Mouse (Mus musculus): ENCODE results near the gene Pih1d1. TPM values are rescaled to one million over a fixed set of nuclear protein-coding genes. Genes with fewer than 3 reads are reported as not detected.

Pih1d1 gene
- total and polyA plus RNA-seq, 3 experiments: 37.4 to 69.3 (median 50.3) TPM

DNA sequence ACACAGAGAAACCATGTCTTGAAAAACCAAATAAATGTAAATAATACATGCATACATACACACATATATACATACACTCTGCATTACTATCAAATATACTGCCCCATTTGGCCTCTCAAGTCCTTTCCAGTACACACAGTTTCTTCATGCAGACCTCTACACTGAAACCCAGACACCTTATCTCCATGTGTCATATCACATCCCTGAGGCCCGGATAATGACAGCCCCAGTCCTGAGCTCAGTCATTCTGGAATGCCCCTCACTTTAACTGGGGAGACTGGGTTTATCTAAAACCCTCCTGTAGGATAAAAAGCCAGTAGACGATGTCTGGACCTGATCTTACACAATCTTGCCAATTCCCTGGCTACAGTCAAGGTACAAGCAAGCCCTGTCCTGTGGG lies 40.6 kb upstream of the Pih1d1 start:
- Histone ChIP-seq H3K27ac (ENCODE audit: insufficient read depth, low read depth) (no peak overlapping the region), H3K9me3 (replicated peaks; ENCODE audit: low read length) (no peaks in the 10 kb centered on the region), H3K4me3 (replicated peaks in 1 of 3; ENCODE audit: low read depth in 2 of 3, low read length in 2 of 3, poor library complexity in 1 of 3) (no peak overlapping the region), H3K9ac (ENCODE audit: insufficient read depth, low read depth) (no peak overlapping the region), H3K79me2 (replicated peaks; ENCODE audit: control insufficient read depth, extremely low read depth, insufficient read depth, poor library complexity, severe bottlenecking) (no peaks in the 10 kb centered on the region), H3K4me2 (ENCODE audit: insufficient read depth, low read depth, poor library complexity, severe bottlenecking) (no peak overlapping the region), H3K4me1 (ENCODE audit: control insufficient read depth in 1 of 2, insufficient read depth in 2 of 2) (peaks cover 0 to 10% of the 10 kb centered on the region in 2 experiments; a peak in 2 of 4 replicates), H3K27me3 (replicated peaks) (no peaks in the 10 kb centered on the region), H3K36me3 (replicated peaks in 1 of 2; ENCODE audit: control insufficient read depth in 1 of 2, insufficient read depth in 1 of 2, low read length in 1 of 2) (peaks cover 0 to 10% of the 10 kb centered on the region in 2 experiments)
- in situ Hi-C loops (cut with MboI; ENCODE audit: low pct_ligation_motif_present, low pct_unique_long_range_greater_than_20kb, low sequenced_read_pairs): no loop called here
- dilution Hi-C loops (cut with MboI; ENCODE audit: extremely low pct_ligation_motif_present, extremely low pct_unique_long_range_greater_than_20kb, low sequenced_read_pairs): no loop called here
- TF ChIP-seq USF2 (conservative IDR thresholded peaks at IDR 0.05; ENCODE audit: low read depth, low read length): no peak
- no peak for TF ChIP-seq CTCF (conservative IDR thresholded peaks at IDR 0.05 in 1 of 2, IDR thresholded peaks at IDR 0.05 in 1 of 2; ENCODE audit: low read depth in 2 of 2, low read length in 2 of 2)
- no peak for TF ChIP-seq SMC3 (IDR thresholded peaks at IDR 0.05; ENCODE audit: low read depth, low read length)
- TF ChIP-seq GABPA (IDR thresholded peaks at IDR 0.05; ENCODE audit: insufficient replicate concordance, low read depth, low read length): no peak
- TF ChIP-seq MEF2A (IDR thresholded peaks at IDR 0.05; ENCODE audit: borderline replicate concordance, low read depth, low read length): no peak
- no peak for TF ChIP-seq KAT2A (IDR thresholded peaks at IDR 0.05; ENCODE audit: insufficient replicate concordance, low read length)
- TF ChIP-seq USF1 (IDR thresholded peaks at IDR 0.05; ENCODE audit: low read depth, low read length): no peak
- TF ChIP-seq ZKSCAN1 (IDR thresholded peaks at IDR 0.05; ENCODE audit: borderline replicate concordance, low read depth, low read length): no peak
- no peak for TF ChIP-seq JUN (IDR thresholded peaks at IDR 0.05; ENCODE audit: insufficient read depth, low read depth, low read length)
- no peak for TF ChIP-seq RCOR1 (conservative IDR thresholded peaks at IDR 0.05; ENCODE audit: low read depth, low read length)
- no peak for TF ChIP-seq MAFK (IDR thresholded peaks at IDR 0.05; ENCODE audit: insufficient replicate concordance, low read length)
- TF ChIP-seq BHLHE40 (IDR thresholded peaks at IDR 0.05; ENCODE audit: low read depth, low read length): no peak
- no peak for DNase-seq (ENCODE audit: extremely low read depth)

- H3K9me3 ChIP-seq (replicated peaks; ENCODE audit: low read length): no peaks in the 10 kb centered on the region
- no peaks in the 10 kb centered on the region for H3K27me3 ChIP-seq (replicated peaks)
- no peak for TF ChIP-seq MAX (IDR thresholded peaks at IDR 0.05; ENCODE audit: low read length)
- no peak for TF ChIP-seq CHD1 (IDR thresholded peaks at IDR 0.05; ENCODE audit: low read depth, low read length)
- TF ChIP-seq EP300 (IDR thresholded peaks at IDR 0.05; ENCODE audit: low read length): no peak
- TF ChIP-seq ETS1 (conservative IDR thresholded peaks at IDR 0.05; ENCODE audit: low read depth, low read length): no peak
- TF ChIP-seq ZC3H11A (IDR thresholded peaks at IDR 0.05; ENCODE audit: low read depth, low read length): no peak
- no peak for TF ChIP-seq POLR2A (IDR thresholded peaks at IDR 0.05; ENCODE audit: low read depth, low read length)
- no peak for TF ChIP-seq NELFE (IDR thresholded peaks at IDR 0.05; ENCODE audit: low read depth, low read length)
- TF ChIP-seq TCF12 (IDR thresholded peaks at IDR 0.05; ENCODE audit: low read depth, low read length): no peak
- TF ChIP-seq CTCF (conservative IDR thresholded peaks at IDR 0.05 in 1 of 2, IDR thresholded peaks at IDR 0.05 in 1 of 2; ENCODE audit: low read depth in 2 of 2, low read length in 2 of 2): no peak
- no peak for TF ChIP-seq ZMIZ1 (IDR thresholded peaks at IDR 0.05; ENCODE audit: low read depth, low read length)
- no peak for TF ChIP-seq RCOR1 (conservative IDR thresholded peaks at IDR 0.05; ENCODE audit: low read depth, low read length)
- TF ChIP-seq MEF2A (IDR thresholded peaks at IDR 0.05; ENCODE audit: borderline replicate concordance, low read depth, low read length): no peak
- no peak for TF ChIP-seq ZNF384 (IDR thresholded peaks at IDR 0.05; ENCODE audit: low read depth, low read length)
- no peak for TF ChIP-seq E2F4 (IDR thresholded peaks at IDR 0.05; ENCODE audit: insufficient replicate concordance, low read depth, low read length)
- no peak for TF ChIP-seq JUN (IDR thresholded peaks at IDR 0.05; ENCODE audit: insufficient read depth, low read depth, low read length)
- TF ChIP-seq NRF1 (IDR thresholded peaks at IDR 0.05; ENCODE audit: low read depth, low read length): no peak
- peaks cover 2 to 40% of the 10 kb centered on the region in 2 experiments; a peak in 3 of 4 replicates for H3K4me1 ChIP-seq (ENCODE audit: control insufficient read depth in 1 of 2, insufficient read depth in 2 of 2)
- dilution Hi-C loops (cut with MboI; ENCODE audit: extremely low pct_ligation_motif_present, extremely low pct_unique_long_range_greater_than_20kb, low sequenced_read_pairs) (no loop called here), in situ Hi-C loops (cut with MboI; ENCODE audit: low pct_ligation_motif_present, low pct_unique_long_range_greater_than_20kb, low sequenced_read_pairs) (no loop called here)
- no peak overlapping the region for H3K4me2 ChIP-seq (ENCODE audit: insufficient read depth, low read depth, poor library complexity, severe bottlenecking)
- H3K79me2 ChIP-seq (replicated peaks; ENCODE audit: control insufficient read depth, extremely low read depth, insufficient read depth, poor library complexity, severe bottlenecking): 0 out of 2 replicates have a peak, but pooled peaks cover 2% of the 10 kb centered on the region
- H3K27ac ChIP-seq (ENCODE audit: insufficient read depth, low read depth): no peak overlapping the region
- H3K36me3 ChIP-seq (replicated peaks in 1 of 2; ENCODE audit: control insufficient read depth in 1 of 2, insufficient read depth in 1 of 2, low read length in 1 of 2): peaks cover 31 to 47% of the 10 kb centered on the region in 2 experiments
- no peak overlapping the region for H3K4me3 ChIP-seq (replicated peaks in 1 of 3; ENCODE audit: low read depth in 2 of 3, low read length in 2 of 3, poor library complexity in 1 of 3)
- DNase-seq (ENCODE audit: extremely low read depth): no peak
- H3K9ac ChIP-seq (ENCODE audit: insufficient read depth, low read depth): no peak overlapping the region
Observed at GRCm38 (mm10) chr7:45117566-45117965, 36.5 kb upstream of the Pih1d1 start.
